17 mouse cellular contexts compared by ENCODE assay signal in genomic region chr11:72990688-72991087, GRCm38 (mm10).
"Had no signal": no experiment of that assay in that cellular context is flagged by ENCODE, and none has a peak within 500 bp of the region (broad histone marks: within the 10 kb centered on the region; RNA-seq: fewer than 3 reads in every experiment).

No protein-coding gene starts in this region.

- H3K36me3 ChIP-seq: liver, embryonic 13.5 days; midbrain, embryonic 10.5 days; midbrain, embryonic 13.5 days; neural tube, embryonic 13.5 days; stomach, embryonic 15.5 days had no signal

- H3K27ac ChIP-seq: left cerebral cortex, adult 2 months; liver, embryonic 13.5 days; midbrain, embryonic 10.5 days; midbrain, embryonic 13.5 days; neural tube, embryonic 13.5 days had no signal

- ATAC-seq: intestine, postnatal 0 days; midbrain, embryonic 13.5 days; midbrain, embryonic 16.5 days had no signal

- H3K4me3 ChIP-seq: left cerebral cortex, adult 2 months; liver, embryonic 13.5 days; megakaryocyte, embryonic 14.5 days; midbrain, embryonic 10.5 days; midbrain, embryonic 13.5 days; myocyte; neural tube, embryonic 13.5 days; stomach, embryonic 15.5 days had no signal

- H3K27me3 ChIP-seq: liver, embryonic 13.5 days; megakaryocyte, embryonic 14.5 days; midbrain, embryonic 13.5 days; neural tube, embryonic 13.5 days; stomach, embryonic 15.5 days had no signal

- H3K9me3 ChIP-seq: liver, embryonic 13.5 days; megakaryocyte, embryonic 14.5 days; midbrain, embryonic 10.5 days; midbrain, embryonic 13.5 days; neural tube, embryonic 13.5 days; stomach, embryonic 15.5 days had no signal

- H3K4me1 ChIP-seq: midbrain, embryonic 10.5 days; midbrain, embryonic 13.5 days; neural tube, embryonic 13.5 days had no signal

- H3K9ac ChIP-seq: liver, embryonic 13.5 days; midbrain, embryonic 13.5 days; neural tube, embryonic 13.5 days; stomach, embryonic 15.5 days had no signal

- H3K4me2 ChIP-seq: liver, embryonic 13.5 days; midbrain, embryonic 13.5 days; neural tube, embryonic 13.5 days; stomach, embryonic 15.5 days had no signal

- DNase-seq: kidney, postnatal 25 days; layer of hippocampus, postnatal 36 days; liver, embryonic 13.5 days; lung, adult 2 months; retina, postnatal 1 day; right cerebral cortex, postnatal 25 days; spleen, adult 18-20 months; thymus, postnatal 25 days had no signal
